12 mouse cellular contexts compared by ENCODE assay signal in genomic region chr15:63193617-63194491, GRCm38 (mm10).
A peak's percentile ranks its signal among the peaks of the same experiment; 100 is the strongest.
DNase-seq lines count a peak whose midpoint lies in the region; ATAC-seq lines count a peak whose summit lies in the region.
"Had no signal": no experiment of that assay in that cellular context is flagged by ENCODE, and none has a peak within 500 bp of the region (broad histone marks: within the 10 kb centered on the region; RNA-seq: fewer than 3 reads in every experiment).

No protein-coding gene starts in this region.

- 54% methylated on average over 2 of the region's 2 CpGs for WGBS in intestine, embryonic 16.5 days
- WGBS in limb, embryonic 11.5 days = 56% methylated on average over 2 of the region's 2 CpGs
- WGBS in liver, embryonic 12.5 days (ENCODE audit: insufficient replicate concordance) = 72% methylated on average over 2 of the region's 2 CpGs

- no peak overlapping the region for H3K9ac ChIP-seq in intestine, embryonic 16.5 days (ENCODE audit: low read depth, low read length)
- no peak overlapping the region for H3K9ac ChIP-seq in limb, embryonic 11.5 days (ENCODE audit: low read length)
- no peak overlapping the region for H3K9ac ChIP-seq in liver, embryonic 12.5 days
- H3K9ac ChIP-seq: liver, embryonic 13.5 days had no signal

- ATAC-seq in intestine, embryonic 16.5 days = peak; percentile 92
- ATAC-seq in limb, embryonic 11.5 days (ENCODE audit: insufficient number of reproducible peaks, low FRiP score, low TSS enrichment, low read depth) = peak; percentile 79; the same call in 1 of the 2 replicates
- no peak for ATAC-seq in erythroid progenitor cell, adult 5-6 weeks (replicated peaks; ENCODE audit: low FRiP score, poor library complexity, severe bottlenecking)
- ATAC-seq in liver, embryonic 12.5 days = no peak

- H3K4me2 ChIP-seq in intestine, embryonic 16.5 days (ENCODE audit: low read depth, low read length) = no peak overlapping the region
- H3K4me2 ChIP-seq in limb, embryonic 11.5 days (ENCODE audit: low read depth, severe bottlenecking) = no peak overlapping the region
- H3K4me2 ChIP-seq in liver, embryonic 12.5 days = no peak overlapping the region
- H3K4me2 ChIP-seq: liver, embryonic 13.5 days had no signal

- peak; percentile 77 for DNase-seq in MN1 (ENCODE audit: low spot score)
- DNase-seq in ZHBTc4 (ENCODE audit: low read depth, low spot score) = peak; percentile 68
- DNase-seq in limb, embryonic 11.5 days (ENCODE audit: low spot score) = no peak
- no peak for DNase-seq in urinary bladder, postnatal 10 days (ENCODE audit: low spot score)
- DNase-seq: cerebellum, adult 9-10 months; heart, postnatal 4 days; liver, embryonic 13.5 days had no signal

- no peak overlapping the region for H3K27ac ChIP-seq in intestine, embryonic 16.5 days (ENCODE audit: low read length)
- H3K27ac ChIP-seq in limb, embryonic 11.5 days (replicated peaks; ENCODE audit: low read depth, low read length) = peak overlapping the region; percentile 30; the same call in 1 of the 2 replicates
- no peak overlapping the region for H3K27ac ChIP-seq in liver, embryonic 12.5 days
- H3K27ac ChIP-seq: forebrain, embryonic 10.5 days; liver, embryonic 13.5 days had no signal

- H3K4me1 ChIP-seq in intestine, embryonic 16.5 days (ENCODE audit: control insufficient read depth, insufficient read depth, low read length) = peaks cover 2% of the 10 kb centered on the region; the same call in 1 of the 2 replicates
- peaks cover 23% of the 10 kb centered on the region for H3K4me1 ChIP-seq in limb, embryonic 11.5 days (ENCODE audit: control insufficient read depth, insufficient read depth, low read length)
- no peaks in the 10 kb centered on the region for H3K4me1 ChIP-seq in liver, embryonic 12.5 days
- H3K4me1 ChIP-seq: liver, embryonic 13.5 days had no signal

- no peaks in the 10 kb centered on the region for H3K27me3 ChIP-seq in intestine, embryonic 16.5 days (replicated peaks; ENCODE audit: control insufficient read depth, insufficient read depth, low read length)
- H3K27me3 ChIP-seq in limb, embryonic 11.5 days (ENCODE audit: control insufficient read depth, insufficient read depth, low read length) = no peaks in the 10 kb centered on the region
- H3K27me3 ChIP-seq in liver, embryonic 12.5 days (replicated peaks) = no peaks in the 10 kb centered on the region
- H3K27me3 ChIP-seq: liver, embryonic 13.5 days; megakaryocyte, embryonic 14.5 days had no signal

- no peaks in the 10 kb centered on the region for H3K36me3 ChIP-seq in intestine, embryonic 16.5 days (ENCODE audit: control insufficient read depth, insufficient read depth, low read length)
- no peaks in the 10 kb centered on the region for H3K36me3 ChIP-seq in limb, embryonic 11.5 days (ENCODE audit: control insufficient read depth, insufficient read depth, low read length)
- no peaks in the 10 kb centered on the region for H3K36me3 ChIP-seq in liver, embryonic 12.5 days
- H3K36me3 ChIP-seq: forebrain, embryonic 10.5 days; liver, embryonic 13.5 days had no signal

- H3K9me3 ChIP-seq in intestine, embryonic 16.5 days (ENCODE audit: control insufficient read depth, low read length) = no peaks in the 10 kb centered on the region
- H3K9me3 ChIP-seq in limb, embryonic 11.5 days (ENCODE audit: control insufficient read depth, low read length) = no peaks in the 10 kb centered on the region
- H3K9me3 ChIP-seq in liver, embryonic 12.5 days (replicated peaks) = no peaks in the 10 kb centered on the region
- H3K9me3 ChIP-seq: forebrain, embryonic 10.5 days; liver, embryonic 13.5 days had no signal

- H3K4me3 ChIP-seq in intestine, embryonic 16.5 days (ENCODE audit: low read length) = no peak overlapping the region
- H3K4me3 ChIP-seq in limb, embryonic 11.5 days (ENCODE audit: low read depth, low read length) = no peak overlapping the region
- no peak overlapping the region for H3K4me3 ChIP-seq in liver, embryonic 12.5 days
- H3K4me3 ChIP-seq: forebrain, embryonic 10.5 days; liver, embryonic 13.5 days; megakaryocyte, embryonic 14.5 days had no signal

Comparison
In these comparisons a context has a peak if more than half of its experiments do, and no peak if none do; other contexts are left out.
1. DNase-seq: peak in MN1 (single experiment) and ZHBTc4 (single experiment); none in limb, embryonic 11.5 days (single experiment) and urinary bladder, postnatal 10 days (single experiment).
2. ATAC-seq: peak in intestine, embryonic 16.5 days (single experiment) and limb, embryonic 11.5 days (single experiment); none in erythroid progenitor cell, adult 5-6 weeks (single experiment) and liver, embryonic 12.5 days (single experiment).